Mouse (Mus musculus) erythroblast, embryonic 14.5 days (primary cell): ENCODE results near the gene Serpinb6b.

Experiments
- GATA1 ChIP-seq: IDR thresholded peaks from 2 replicates; pipeline ENCODE4 v1.6.1; 2012; ENCODE audit warnings: low read length, inconsistent platforms, mixed read lengths
- TAL1 ChIP-seq: IDR thresholded peaks from 3 replicates; pipeline ENCODE4 v1.6.1; 2012; ENCODE audit warnings: low read length, inconsistent platforms, mixed read lengths

GRCm38 (mm10) chr13:33026427-33027057, 61.5 kb downstream of the Serpinb6b start:
- TF ChIP-seq TAL1: no peak
- no peak for TF ChIP-seq GATA1
